Mouse (Mus musculus) kidney, adult 9 months (tissue): ENCODE data around the gene Olfr1414.
"Not testable (repeated sequence)": the region's sequence is repeated elsewhere in the genome, so short reads cannot be mapped to it uniquely, and the experiment has no call there.

ENCODE experiments used
- DNase-seq: peaks from one replicate; pipeline ENCODE4 v3.0.0; 2022

Olfr1414 gene

GRCm38 (mm10) chr1:92518561-92518960, at the start of gene Olfr1414:
Gene Olfr1414, minus strand, starts transcription at chr1:92518661.
- DNase-seq = no peak

DNA sequence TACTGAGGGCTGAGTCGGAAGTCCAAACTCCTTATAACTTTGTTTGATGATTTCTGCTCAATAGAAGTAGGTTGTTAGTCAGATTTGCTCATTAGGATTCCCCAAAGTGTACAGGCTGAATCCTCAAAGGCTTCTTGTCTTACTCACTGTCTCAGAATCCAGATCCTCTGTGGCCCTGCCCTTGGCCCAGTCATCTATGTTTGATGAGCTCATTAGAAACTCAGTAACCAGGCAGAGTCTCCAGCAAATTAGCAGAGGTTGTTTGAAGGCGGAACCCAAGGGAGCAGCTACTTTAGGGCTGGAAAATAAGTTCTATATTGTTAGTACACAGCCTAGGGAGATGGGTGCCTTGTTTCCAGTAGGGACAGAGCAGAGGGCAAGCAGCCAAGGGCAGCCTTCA, 27.5 kb upstream of the Olfr1414 start:
- DNase-seq = no peak

DNA sequence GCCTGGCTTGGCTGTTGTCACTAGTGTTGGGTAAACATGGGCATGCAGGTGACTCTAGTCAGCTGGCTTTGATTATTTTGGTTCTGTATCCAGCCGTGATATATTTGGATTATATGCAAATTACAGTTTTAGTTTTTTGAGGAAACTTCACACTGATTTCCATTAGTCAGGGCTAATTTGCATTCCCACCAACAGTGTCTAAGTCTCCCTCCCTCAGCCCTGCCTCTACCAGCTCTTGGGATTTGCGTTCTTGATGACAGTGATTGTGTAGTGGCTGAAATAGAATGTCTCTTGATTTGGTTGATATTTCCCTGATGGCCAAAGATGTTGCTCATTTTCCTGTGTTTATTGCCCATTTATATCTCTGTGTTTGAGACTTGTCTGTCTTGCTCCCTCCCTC, 20.6 kb upstream of the Olfr1414 start:
- DNase-seq = no peak

GRCm38 (mm10) chr1:92536972-92537371, 18.5 kb upstream of the Olfr1414 start:
- DNase-seq = no peak

DNA sequence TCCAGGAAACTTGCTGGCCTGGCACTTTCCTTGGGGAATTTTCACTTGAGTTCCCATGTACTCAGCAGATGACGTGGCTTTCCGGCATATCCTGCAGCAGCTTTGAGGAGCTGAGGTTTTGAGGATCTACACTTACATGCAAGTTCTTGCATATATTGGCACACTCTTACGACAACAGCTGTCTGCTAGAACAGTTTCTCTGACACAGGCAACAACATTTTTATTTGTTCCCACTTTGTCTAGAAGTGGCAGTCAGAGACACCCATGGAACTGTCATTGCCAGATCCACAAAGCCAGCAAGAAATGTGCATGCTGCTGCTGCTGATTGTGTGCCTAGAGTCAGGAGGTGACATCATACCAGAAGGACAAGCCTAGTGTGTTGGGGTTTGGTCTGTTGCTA, 5.3 kb upstream of the Olfr1414 start:
- DNase-seq = no peak

DNA sequence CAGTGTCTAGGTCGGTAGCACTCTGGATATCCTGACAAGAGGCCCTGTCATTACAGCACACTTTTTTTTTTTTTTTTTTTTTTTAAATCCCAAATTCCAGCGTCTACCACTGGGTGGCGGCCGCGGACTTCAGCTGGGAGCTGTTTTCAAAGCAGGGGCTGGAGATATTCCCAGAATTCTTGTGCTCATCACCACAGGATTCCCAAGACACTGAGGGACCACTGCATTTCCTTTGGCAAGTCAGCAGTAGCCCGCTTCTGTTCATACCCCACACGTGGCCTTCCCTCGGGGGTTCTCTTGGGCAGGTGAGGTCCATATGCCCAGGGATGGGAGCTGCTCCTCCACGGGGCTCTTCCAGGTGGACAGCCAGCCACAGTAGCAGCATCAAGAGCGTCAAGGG, 2.9 kb upstream of the Olfr1414 start:
- DNase-seq = peak; percentile 6

DNA sequence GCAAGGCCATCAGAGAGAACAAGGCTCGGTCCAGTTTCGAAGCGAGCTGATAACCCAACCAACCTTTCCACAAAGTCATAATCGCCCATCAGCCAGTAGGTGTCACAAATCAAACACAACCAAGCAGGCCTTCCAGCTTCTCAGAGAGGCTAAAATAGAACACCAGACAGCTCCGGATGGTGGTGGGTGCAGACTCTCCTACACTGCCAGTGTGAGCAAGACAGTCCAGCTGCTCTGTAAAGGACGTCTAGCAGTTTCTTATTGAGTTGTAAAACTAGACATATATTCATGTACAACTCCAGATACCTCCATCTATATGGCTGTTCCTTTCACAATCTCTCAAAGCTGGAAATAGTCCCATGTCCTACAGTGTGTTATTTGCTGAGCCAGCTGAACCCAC, 585 bp upstream of the Olfr1414 start:
- DNase-seq = no peak

GRCm38 (mm10) chr1:92515390-92515789, 3.1 kb downstream of the Olfr1414 start:
- DNase-seq = no peak

- not testable (repeated sequence) for DNase-seq
These were observed 6.8 kb downstream of the Olfr1414 start for GRCm38 (mm10) chr1:92511646-92512045.

DNA sequence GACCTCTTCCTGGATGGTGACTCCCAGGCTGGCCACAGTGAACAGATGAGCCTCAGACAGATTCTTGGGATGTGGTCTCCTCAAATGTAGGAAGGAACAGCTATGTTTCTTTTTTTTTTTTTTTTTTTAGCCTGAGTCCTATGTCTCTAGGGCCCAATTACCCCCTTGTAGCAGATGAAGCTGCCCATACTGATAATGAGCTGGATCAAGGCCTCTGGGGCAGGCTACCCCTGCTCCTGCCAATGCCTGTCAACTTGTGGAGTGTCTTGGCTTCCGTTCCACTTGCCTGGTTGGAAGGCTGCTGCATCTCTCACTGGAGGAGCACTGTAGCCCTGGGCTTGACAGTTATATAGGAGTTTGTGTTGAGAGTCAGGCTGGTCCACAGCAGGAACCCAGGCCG, 22.5 kb downstream of the Olfr1414 start, which contains the start of gene Olfr1415:
TSS of gene Olfr1415 (minus strand) at position 101 of the 400 bp plus-strand sequence.
- DNase-seq = no peak

GRCm38 (mm10) chr1:92485013-92485412, 33.4 kb downstream of the Olfr1414 start, which contains the start of gene Olfr1416:
Gene Olfr1416, minus strand, starts transcription at chr1:92485113.
- no peak for DNase-seq

- no peak for DNase-seq
These were observed 44.3 kb downstream of the Olfr1414 start for GRCm38 (mm10) chr1:92474066-92474578.

GRCm38 (mm10) chr1:92473165-92474041, 45.1 kb downstream of the Olfr1414 start, which contains the start of gene Ndufa10:
Gene Ndufa10, minus strand, starts transcription at chr1:92473860.
- peak; percentile 94 for DNase-seq

- no peak for DNase-seq
These were observed 49.6 kb downstream of the Olfr1414 start for GRCm38 (mm10) chr1:92468891-92469290.

DNA sequence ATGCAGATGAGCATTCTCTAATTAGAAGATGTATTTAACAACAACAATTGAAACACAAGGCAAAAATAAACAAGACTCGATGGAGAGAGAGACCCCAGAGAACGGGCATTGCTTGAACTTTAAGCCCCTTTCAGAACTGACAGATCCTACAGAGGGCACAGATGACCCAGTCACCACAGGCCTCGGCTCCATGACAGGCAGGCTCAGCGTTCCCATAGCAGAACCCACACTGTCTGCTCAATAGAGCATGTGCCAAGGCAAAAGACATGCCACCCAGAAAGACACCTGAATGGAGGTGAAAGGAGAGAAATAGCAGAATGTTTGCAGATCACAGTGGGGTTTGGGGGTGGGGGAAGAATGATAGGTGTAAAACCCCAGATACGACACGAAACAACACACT, 60.0 kb downstream of the Olfr1414 start:
- DNase-seq = no peak

DNA sequence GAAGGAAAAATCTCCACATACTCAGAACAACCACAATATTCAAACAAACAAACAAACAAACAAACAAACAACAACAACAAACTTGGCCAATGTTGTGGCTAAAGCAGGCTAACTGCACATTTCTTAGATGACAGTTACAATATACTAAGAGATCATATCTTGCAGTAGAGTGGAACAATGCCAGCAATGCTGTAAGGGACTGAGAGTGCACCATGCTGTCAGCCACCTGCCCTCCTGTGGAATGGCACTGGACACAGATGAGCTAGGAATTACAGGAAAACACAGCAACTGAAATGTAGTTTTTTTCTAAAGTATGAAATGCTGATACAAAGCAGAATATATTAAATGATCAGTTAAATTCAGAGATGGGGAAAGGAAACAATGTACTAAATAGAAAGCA, 60.7 kb downstream of the Olfr1414 start:
- no peak for DNase-seq
